Mouse (Mus musculus): ENCODE data around the gene Spats2l.

DNA sequence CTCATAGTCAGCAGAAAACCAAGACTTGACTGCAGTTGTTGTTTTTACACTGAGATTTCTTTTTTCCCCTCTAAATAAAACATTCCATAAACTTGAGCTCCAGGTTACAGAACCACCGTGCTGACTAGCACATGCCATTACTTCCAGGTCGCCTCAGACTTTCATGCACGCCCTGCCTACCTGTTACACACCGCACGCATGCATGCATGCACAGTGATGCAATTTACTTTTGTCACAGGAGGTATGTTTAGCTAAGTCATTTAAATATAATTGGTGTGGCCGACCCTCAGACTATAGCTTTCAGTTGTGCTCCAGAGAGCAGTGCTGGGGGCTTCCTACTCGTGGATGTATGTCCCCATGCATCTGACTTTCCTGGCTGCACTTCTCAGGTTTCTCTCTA is 167.1 kb downstream of the Spats2l start:
- no peak for TF ChIP-seq CTCF (IDR thresholded peaks at IDR 0.05; ENCODE audit: control insufficient read depth, insufficient read depth, low read length)
- TF ChIP-seq POLR2A (IDR thresholded peaks at IDR 0.05; ENCODE audit: borderline replicate concordance, control insufficient read depth, low read depth, low read length): no peak

Data from bone marrow, adult 2 months (tissue).